Mouse (Mus musculus) fibroblast of lung, adult 2 months (primary cell): Measurements from ENCODE around the gene Fbxl18.
"Not testable (repeated sequence)": the region's sequence is repeated elsewhere in the genome, so short reads cannot be mapped to it uniquely, and the experiment has no call there.

Source experiments
- DNase-seq: peaks from one replicate; pipeline ENCODE4 v3.0.0-alpha.2; 2011; ENCODE audit warnings: low read depth

The Fbxl18 gene

GRCm38 (mm10) chr5:142873718-142874117 is 21.5 kb downstream of the Fbxl18 start:
- DNase-seq: no peak

DNA sequence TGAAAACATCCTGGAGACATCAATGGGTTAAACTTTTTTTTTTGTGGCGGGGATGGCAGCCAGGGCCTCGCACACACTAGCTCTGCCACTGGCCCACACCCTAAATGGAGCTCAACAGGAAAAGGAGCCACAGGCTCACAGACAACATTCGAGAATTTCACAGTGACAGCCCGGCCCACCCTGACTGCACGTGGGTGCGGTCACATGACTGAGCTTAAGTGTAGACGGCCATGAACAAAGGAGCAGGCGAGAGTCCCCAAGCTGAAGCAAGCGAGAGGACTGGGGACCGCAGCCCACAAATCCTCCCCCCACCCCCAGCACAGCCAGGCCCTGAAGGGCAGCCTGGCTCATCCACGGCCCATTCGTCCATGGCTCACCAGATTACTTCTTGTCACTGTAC is 23.5 kb downstream of the Fbxl18 start:
- no peak for DNase-seq

GRCm38 (mm10) chr5:142869463-142869862 is 25.8 kb downstream of the Fbxl18 start:
- no peak for DNase-seq

- DNase-seq: no peak
Observed at GRCm38 (mm10) chr5:142857763-142858229, 37.4 kb downstream of the Fbxl18 start.

- no peak for DNase-seq
Observed at GRCm38 (mm10) chr5:142856408-142856807, 38.8 kb downstream of the Fbxl18 start.

GRCm38 (mm10) chr5:142854877-142855276 is 40.3 kb downstream of the Fbxl18 start:
- no peak for DNase-seq

GRCm38 (mm10) chr5:142853585-142853984 is 41.6 kb downstream of the Fbxl18 start:
- DNase-seq: no peak

GRCm38 (mm10) chr5:142851681-142852049 is 43.6 kb downstream of the Fbxl18 start:
- DNase-seq: no peak

GRCm38 (mm10) chr5:142850916-142851680 is 44.1 kb downstream of the Fbxl18 start:
- no peak for DNase-seq

- DNase-seq: no peak
Observed at GRCm38 (mm10) chr5:142850476-142850875, 44.7 kb downstream of the Fbxl18 start.

DNA sequence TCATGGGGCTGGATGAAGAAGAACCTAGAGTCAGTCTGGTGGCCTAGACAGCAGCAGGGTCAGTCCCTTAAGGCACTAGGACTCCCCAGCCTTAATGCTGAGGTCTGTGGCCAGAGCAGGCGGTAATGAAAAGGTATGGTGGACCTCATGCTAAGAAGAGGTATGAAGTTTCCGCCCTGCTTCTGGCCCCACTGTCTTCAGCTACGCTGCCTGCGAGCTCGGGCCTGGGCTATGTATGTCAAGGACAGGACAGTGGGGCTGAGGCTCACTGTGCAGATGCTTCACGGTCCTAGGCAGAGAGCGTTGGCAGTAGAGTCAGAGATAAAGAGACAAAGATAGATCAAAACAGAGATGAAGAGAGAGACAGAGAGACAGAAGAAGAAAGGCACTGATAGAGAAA is 46.3 kb downstream of the Fbxl18 start:
- DNase-seq: no peak

GRCm38 (mm10) chr5:142848149-142848548 is 47.1 kb downstream of the Fbxl18 start:
- no peak for DNase-seq

DNA sequence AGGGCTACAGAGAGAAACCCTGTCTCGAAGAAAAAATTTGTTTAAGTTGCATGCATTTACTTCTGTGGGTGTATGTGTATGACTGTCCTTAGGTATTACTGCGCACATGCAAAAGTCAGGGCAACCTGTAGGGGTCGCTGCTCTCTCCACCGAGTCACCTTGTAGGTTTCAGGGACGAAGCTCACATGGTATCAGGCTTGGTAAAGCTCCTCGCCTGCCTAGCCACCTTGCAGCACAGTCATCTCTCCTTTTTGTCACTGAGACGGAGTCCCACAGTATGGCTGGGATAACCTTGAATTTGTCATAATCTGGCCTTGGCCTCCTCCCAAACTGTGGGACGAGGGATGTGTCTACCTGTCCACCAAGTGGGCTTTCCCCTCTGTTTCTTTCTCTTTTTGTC is 50.8 kb downstream of the Fbxl18 start:
- no peak for DNase-seq

DNA sequence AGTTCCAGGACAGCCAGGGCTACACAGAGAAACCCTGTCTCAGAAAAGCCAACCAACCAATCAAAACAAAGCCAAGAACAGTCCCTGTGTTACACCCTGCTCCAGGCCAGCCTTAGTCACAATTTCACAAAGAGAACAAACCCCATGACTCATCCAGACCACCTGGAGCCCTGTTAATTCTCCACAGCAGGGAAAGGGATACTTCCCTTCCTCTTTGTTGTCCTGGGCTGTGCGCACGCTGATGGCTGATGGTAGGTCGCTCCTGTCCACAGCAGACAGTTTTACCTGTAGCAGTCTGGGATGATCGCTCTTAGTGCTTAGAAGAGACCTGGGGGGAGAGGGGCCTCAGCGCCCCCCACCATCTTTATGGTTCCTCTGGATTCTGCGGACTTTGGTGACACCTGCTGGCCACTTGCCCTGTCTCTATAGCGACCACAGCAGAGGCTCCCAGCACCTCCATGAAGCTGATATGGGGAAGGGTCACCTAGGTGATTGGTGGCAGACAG is 53.0 kb downstream of the Fbxl18 start:
- peak; percentile 29 for DNase-seq

DNA sequence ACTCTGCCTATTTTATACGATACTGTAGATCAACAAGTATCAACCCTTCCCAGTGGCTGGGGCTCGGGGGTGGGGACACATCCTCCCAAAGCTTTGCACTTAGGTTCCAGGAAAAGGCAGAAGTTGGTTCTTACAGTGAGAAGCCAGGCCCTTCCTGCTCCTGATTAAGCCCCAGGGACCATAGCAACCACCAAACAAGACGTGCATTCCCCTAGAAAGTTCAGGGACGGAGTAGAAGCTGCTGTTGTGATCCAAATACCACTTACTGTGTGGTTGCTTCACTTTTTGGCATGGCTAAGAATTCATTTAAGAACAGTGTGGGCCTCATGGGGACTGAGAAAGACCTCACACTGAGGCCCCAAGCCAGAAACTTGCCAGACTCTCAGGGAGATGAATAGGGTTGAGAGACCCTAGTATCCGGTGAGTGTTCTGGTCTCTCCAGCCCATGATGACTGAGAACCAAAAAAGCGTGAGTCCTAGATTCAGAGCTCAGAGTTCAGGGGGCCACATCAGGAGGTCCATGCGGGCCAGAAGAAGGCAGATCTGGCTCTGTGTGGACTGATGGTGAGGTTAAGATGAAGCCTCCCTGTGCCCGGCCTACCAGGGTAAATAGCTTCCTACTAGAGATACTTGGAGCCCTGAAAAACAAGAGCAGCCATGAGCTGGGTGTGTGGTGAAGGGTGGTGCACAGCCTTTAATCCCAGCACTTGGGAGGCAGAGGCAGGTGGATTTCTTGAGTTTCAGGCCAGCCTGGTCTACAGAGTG is 53.7 kb downstream of the Fbxl18 start:
- DNase-seq: peak; percentile 63

DNA sequence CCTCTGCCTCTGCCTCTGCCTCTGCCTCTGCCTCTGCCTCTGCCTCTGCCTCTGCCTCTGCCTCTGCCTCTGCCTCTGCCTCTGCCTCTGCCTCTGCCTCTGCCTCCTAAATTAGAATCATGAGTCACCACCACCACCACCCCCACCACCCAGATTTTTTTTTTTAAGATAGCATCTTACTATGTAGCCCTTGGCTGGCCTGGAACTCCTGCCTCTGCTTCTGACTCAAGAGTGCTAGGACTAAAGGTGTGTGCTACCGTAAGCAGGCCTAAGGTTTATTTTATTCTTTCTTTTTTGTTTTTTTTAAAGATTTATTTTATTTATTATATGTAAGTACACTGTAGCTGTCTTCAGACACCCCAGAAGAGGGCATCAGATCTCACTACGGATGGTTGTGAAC is 57.8 kb downstream of the Fbxl18 start:
- DNase-seq: not testable (repeated sequence)

- no peak for DNase-seq
Observed at GRCm38 (mm10) chr5:142836891-142837290, 58.3 kb downstream of the Fbxl18 start.

- DNase-seq: no peak
Observed at GRCm38 (mm10) chr5:142833646-142834438, 61.4 kb downstream of the Fbxl18 start.

GRCm38 (mm10) chr5:142826131-142826530 is 69.1 kb downstream of the Fbxl18 start:
- DNase-seq: no peak

DNA sequence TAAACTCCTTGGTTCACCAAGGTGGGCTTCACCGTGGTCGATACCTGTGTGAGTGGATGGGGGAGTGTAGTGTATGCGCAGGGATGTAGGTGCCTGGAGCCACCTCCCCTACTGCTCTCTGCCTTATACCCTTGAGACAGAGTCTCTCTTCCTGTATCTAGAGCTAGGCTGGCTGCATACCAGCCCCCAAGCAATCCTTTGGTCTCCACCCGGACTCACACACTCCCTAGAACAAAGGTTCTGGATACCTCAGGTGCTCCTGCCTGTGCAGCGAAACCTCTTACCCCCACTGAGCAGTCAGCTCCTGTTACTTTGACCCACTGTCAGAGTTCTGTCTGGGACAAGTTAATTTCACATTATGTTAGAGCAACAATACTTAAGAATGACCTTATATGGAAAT is 69.6 kb downstream of the Fbxl18 start:
- no peak for DNase-seq

DNA sequence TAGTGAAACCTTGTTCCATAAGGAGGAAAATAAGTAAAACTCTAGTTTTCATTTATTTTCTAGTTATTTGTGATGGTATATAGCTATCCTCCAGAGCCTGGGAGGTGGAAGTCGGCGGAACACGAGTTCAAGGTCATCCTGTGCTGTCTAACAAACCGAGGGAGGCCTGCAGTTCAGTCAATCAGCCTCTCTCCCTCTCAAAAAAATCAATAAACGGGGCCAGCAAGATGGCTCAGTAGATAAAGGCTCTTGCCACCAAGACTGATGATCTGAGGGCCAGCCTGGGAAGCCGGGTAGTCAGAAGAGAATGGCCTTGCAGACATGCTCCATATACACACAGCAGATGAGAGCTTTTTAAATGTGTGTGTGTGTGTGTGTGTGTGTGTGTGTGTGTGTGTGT is 71.1 kb downstream of the Fbxl18 start:
- DNase-seq: no peak
